Mouse (Mus musculus) E14TG2a.4 (cell line): ENCODE measurements at regions not wholly inside any gene's neighbourhood (a gene's known extent, or its start where the extent isn't known, plus 50 kb on each side); places are given as distances from the start of the nearest gene placed in this dataset.

Experiments used
- CTCF ChIP-seq: conservative IDR thresholded peaks from 2 replicates; pipeline ENCODE4 v1.5.1; 2014; ENCODE audit warnings: low read length
- POU5F1 ChIP-seq: IDR thresholded peaks from 2 replicates; pipeline ENCODE4 v1.6.1; 2014; ENCODE audit warnings: low read length, borderline replicate concordance

GRCm38 (mm10) chr10:92347960-92348675 is 374.1 kb downstream of the Nedd1 start:
- no peak for TF ChIP-seq CTCF
- TF ChIP-seq POU5F1: no peak
